Mouse (Mus musculus) CH12.LX (cell line): ENCODE data around the gene Dkk3. TPM values are rescaled to one million over a fixed set of nuclear protein-coding genes. Genes with fewer than 3 reads are reported as not detected.

ENCODE experiments used
- DNase-seq: peaks from one replicate; pipeline ENCODE4 v3.0.0-alpha.2; 2013; ENCODE audit errors: extremely low read depth
- H3K27ac ChIP-seq: 2 replicates; pipeline ENCODE4 v1.5.1; 2012; ENCODE audit warnings: low read depth, mild to moderate bottlenecking, control low read depth, moderate library complexity; ENCODE audit not compliant: insufficient read depth
- H3K27me3 ChIP-seq: replicated peaks from 2 replicates; pipeline ENCODE3; 2012; ENCODE audit warnings: inconsistent platforms
- H3K36me3 ChIP-seq, 2 experiments: replicated peaks in 1 of 2; 2 replicates each; pipeline versions ENCODE3 to v1.6.1; 2012; ENCODE audit warnings: inconsistent platforms in 1 of 2, low read length in 1 of 2, mild to moderate bottlenecking in 1 of 2, mixed read lengths in 1 of 2, moderate library complexity in 1 of 2; ENCODE audit not compliant: control insufficient read depth in 1 of 2, insufficient read depth in 1 of 2
- H3K4me1 ChIP-seq, 2 experiments: 2 replicates each; pipeline ENCODE4 v1.6.1; 2012; ENCODE audit warnings: inconsistent platforms in 1 of 2, moderate library complexity in 1 of 2; ENCODE audit not compliant: insufficient read depth in 2 of 2, control insufficient read depth in 1 of 2
- H3K4me2 ChIP-seq: 2 replicates; pipeline ENCODE4 v1.6.1; 2012; ENCODE audit warnings: low read depth, mild to moderate bottlenecking, control low read depth; ENCODE audit not compliant: poor library complexity, insufficient read depth, severe bottlenecking
- H3K4me3 ChIP-seq, 3 experiments: fragments of 150-350 bp in 1 of 3; sonication (generic) in 1 of 3; replicated peaks in 1 of 3; 2 replicates each; pipeline versions ENCODE3 to v1.5.1; 2011 to 2012; ENCODE audit warnings: low read depth in 2 of 3, low read length in 2 of 3, mild to moderate bottlenecking in 2 of 3, moderate library complexity in 2 of 3, control low read depth in 1 of 3, improper control_type of control experiment in 1 of 3, inconsistent platforms in 1 of 3, mixed read lengths in 1 of 3; ENCODE audit not compliant: poor library complexity in 1 of 3
- H3K79me2 ChIP-seq: replicated peaks from 2 replicates; pipeline ENCODE4 v1.6.1; 2012; ENCODE audit warnings: mild to moderate bottlenecking, moderate library complexity; ENCODE audit not compliant: control insufficient read depth, poor library complexity, insufficient read depth, severe bottlenecking; ENCODE audit errors: extremely low read depth
- H3K9ac ChIP-seq: 2 replicates; pipeline ENCODE4 v1.6.1; 2012; ENCODE audit warnings: low read depth, mild to moderate bottlenecking, control low read depth, moderate library complexity; ENCODE audit not compliant: insufficient read depth
- H3K9me3 ChIP-seq: replicated peaks from 2 replicates; pipeline ENCODE3; 2012; ENCODE audit warnings: low read length, inconsistent platforms, mixed read lengths
- CHD1 ChIP-seq: IDR thresholded peaks from 2 replicates; pipeline ENCODE4 v1.6.1; 2012; ENCODE audit warnings: low read depth, low read length, improper control_type of control experiment, inconsistent platforms
- CHD2 ChIP-seq: IDR thresholded peaks from 2 replicates; pipeline ENCODE4 v1.6.1; 2011; ENCODE audit warnings: low read length, improper control_type of control experiment
- E2F4 ChIP-seq: IDR thresholded peaks from 2 replicates; pipeline ENCODE4 v1.6.1; 2011; ENCODE audit warnings: low read depth, low read length, improper control_type of control experiment; ENCODE audit not compliant: insufficient replicate concordance
- ELF1 ChIP-seq: IDR thresholded peaks from 2 replicates; pipeline ENCODE4 v1.6.1; 2014; ENCODE audit warnings: low read depth, mild to moderate bottlenecking, inconsistent platforms, low read length, improper control_type of control experiment
- HCFC1 ChIP-seq: IDR thresholded peaks from 2 replicates; pipeline ENCODE4 v1.6.1; 2012; ENCODE audit warnings: low read depth, mild to moderate bottlenecking, inconsistent platforms, low read length, improper control_type of control experiment
- IRF4 ChIP-seq: IDR thresholded peaks from 2 replicates; pipeline ENCODE4 v1.6.1; 2014; ENCODE audit warnings: low read depth, mild to moderate bottlenecking, inconsistent platforms, low read length, improper control_type of control experiment
- JUN ChIP-seq: IDR thresholded peaks from 2 replicates; pipeline ENCODE4 v1.6.1; 2011; ENCODE audit warnings: low read depth, mild to moderate bottlenecking, low read length, improper control_type of control experiment, moderate library complexity; ENCODE audit not compliant: insufficient read depth
- JUND ChIP-seq: conservative IDR thresholded peaks from 2 replicates; pipeline ENCODE4 v1.6.1; 2011; ENCODE audit warnings: low read depth, low read length, improper control_type of control experiment
- KAT2A ChIP-seq: IDR thresholded peaks from 2 replicates; pipeline ENCODE4 v1.6.1; 2012; ENCODE audit warnings: low read length, improper control_type of control experiment, inconsistent platforms; ENCODE audit not compliant: insufficient replicate concordance
- MAFK ChIP-seq: IDR thresholded peaks from 2 replicates; pipeline ENCODE4 v1.6.1; 2011; ENCODE audit warnings: low read length, improper control_type of control experiment; ENCODE audit not compliant: insufficient replicate concordance
- MAZ ChIP-seq: IDR thresholded peaks from 2 replicates; pipeline ENCODE4 v1.6.1; 2012; ENCODE audit warnings: low read depth, mild to moderate bottlenecking, inconsistent platforms, low read length, improper control_type of control experiment, moderate library complexity
- MEF2A ChIP-seq: IDR thresholded peaks from 2 replicates; pipeline ENCODE4 v1.6.1; 2014; ENCODE audit warnings: low read depth, mild to moderate bottlenecking, inconsistent platforms, low read length, improper control_type of control experiment, borderline replicate concordance
- MXI1 ChIP-seq: IDR thresholded peaks from 2 replicates; pipeline ENCODE4 v1.6.1; 2011; ENCODE audit warnings: mild to moderate bottlenecking, low read depth, low read length, improper control_type of control experiment
- MYC ChIP-seq: IDR thresholded peaks from 2 replicates; pipeline ENCODE4 v1.6.1; 2011; ENCODE audit warnings: low read depth, mild to moderate bottlenecking, improper control_type of control experiment, low read length
- NELFE ChIP-seq: IDR thresholded peaks from 2 replicates; pipeline ENCODE4 v1.6.1; 2011; ENCODE audit warnings: low read depth, low read length, improper control_type of control experiment
- NRF1 ChIP-seq: IDR thresholded peaks from 2 replicates; pipeline ENCODE4 v1.6.1; 2014; ENCODE audit warnings: low read depth, mild to moderate bottlenecking, inconsistent platforms, low read length, improper control_type of control experiment, moderate library complexity
- PAX5 ChIP-seq: IDR thresholded peaks from 2 replicates; pipeline ENCODE4 v1.6.1; 2012; ENCODE audit warnings: low read length, inconsistent platforms, mixed read lengths
- RAD21 ChIP-seq: IDR thresholded peaks from 2 replicates; pipeline ENCODE4 v1.6.1; 2011; ENCODE audit warnings: low read depth, mild to moderate bottlenecking, low read length, improper control_type of control experiment, moderate library complexity
- SIN3A ChIP-seq: IDR thresholded peaks from 2 replicates; pipeline ENCODE4 v1.6.1; 2012; ENCODE audit warnings: low read length, improper control_type of control experiment, inconsistent platforms
- SMC3 ChIP-seq: IDR thresholded peaks from 2 replicates; pipeline ENCODE4 v1.6.1; 2011; ENCODE audit warnings: low read depth, low read length, improper control_type of control experiment
- TBP ChIP-seq: conservative IDR thresholded peaks from 2 replicates; pipeline ENCODE4 v1.6.1; 2011; ENCODE audit warnings: low read depth, low read length, improper control_type of control experiment
- UBTF ChIP-seq: IDR thresholded peaks from 2 replicates; pipeline ENCODE4 v1.6.1; 2012; ENCODE audit warnings: low read depth, mild to moderate bottlenecking, inconsistent platforms, low read length, improper control_type of control experiment, moderate library complexity
- USF1 ChIP-seq: IDR thresholded peaks from 2 replicates; pipeline ENCODE4 v1.6.1; 2014; ENCODE audit warnings: low read depth, mild to moderate bottlenecking, inconsistent platforms, low read length, improper control_type of control experiment
- USF2 ChIP-seq: conservative IDR thresholded peaks from 2 replicates; pipeline ENCODE4 v1.6.1; 2011; ENCODE audit warnings: low read depth, low read length, improper control_type of control experiment
- ZC3H11A ChIP-seq: IDR thresholded peaks from 2 replicates; pipeline ENCODE4 v1.6.1; 2012; ENCODE audit warnings: low read depth, mild to moderate bottlenecking, inconsistent platforms, low read length, improper control_type of control experiment
- ZKSCAN1 ChIP-seq: IDR thresholded peaks from 2 replicates; pipeline ENCODE4 v1.6.1; 2012; ENCODE audit warnings: low read depth, inconsistent platforms, low read length, improper control_type of control experiment, borderline replicate concordance
- ZMIZ1 ChIP-seq: IDR thresholded peaks from 2 replicates; pipeline ENCODE4 v1.6.1; 2012; ENCODE audit warnings: low read depth, mild to moderate bottlenecking, inconsistent platforms, low read length, improper control_type of control experiment
- dilution Hi-C: fragments of 300-500 bp; cut with MboI; formaldehyde crosslinking; loops from 2 replicates; pipeline ENCODE4 v1.14.3; 2020; ENCODE audit warnings: low sequenced_read_pairs; ENCODE audit not compliant: extremely low pct_unique_long_range_greater_than_20kb, extremely low pct_ligation_motif_present
- in situ Hi-C: fragments of 300-500 bp; cut with MboI; formaldehyde crosslinking; loops from 3 replicates; pipeline ENCODE4 v1.14.3; 2019; ENCODE audit warnings: low sequenced_read_pairs, low pct_ligation_motif_present, low pct_unique_long_range_greater_than_20kb, mixed read lengths
- polyA plus RNA-seq: library from polyadenylated mRNA; unstranded; fragments of >175 nt; gene quantifications from 2 replicates; pipeline ENCODE4 v1.2.1, GENCODE M21; 2012; ENCODE audit warnings: low read depth; ENCODE audit not compliant: insufficient read length
- total RNA-seq, 2 experiments: library from RNA; depleted of rRNA; stranded (reverse); fragments of 300-350 nt in 1 of 2; fragments of >200 nt in 1 of 2; gene quantifications; 2 replicates each; pipeline ENCODE4 v1.2.3; 2012 to 2014

Dkk3 gene
- total and polyA plus RNA-seq, 3 experiments, result 0.38 to 0.55 (median 0.54) TPM

GRCm38 (mm10) chr7:112110638-112111372, 48.1 kb downstream of the Dkk3 start:
- Histone ChIP-seq H3K9ac (no peak overlapping the region), H3K36me3 (peaks cover 34 to 58% of the 10 kb centered on the region in 2 experiments), H3K27me3 (no peaks in the 10 kb centered on the region), H3K9me3 (no peaks in the 10 kb centered on the region), H3K79me2 (no peaks in the 10 kb centered on the region), H3K4me2 (no peak overlapping the region), H3K27ac (no peak overlapping the region), H3K4me1 (no peaks in the 10 kb centered on the region), H3K4me3 (no peak overlapping the region)
- DNase-seq, result no peak
- in situ Hi-C loops, result no loop called here
- TF ChIP-seq KAT2A (no peak), MXI1 (no peak), HCFC1 (no peak), NELFE (no peak), SMC3 (no peak), CHD2 (no peak), IRF4 (no peak), NRF1 (no peak), ZC3H11A (no peak), MAFK (no peak), ZMIZ1 (no peak)
- dilution Hi-C loops, result no loop called here

GRCm38 (mm10) chr7:112108757-112109156, 50.1 kb downstream of the Dkk3 start:
- dilution Hi-C loops, result no loop called here
- no peak overlapping the region for H3K4me2 ChIP-seq
- no peak for TF ChIP-seq SMC3
- TF ChIP-seq USF2, result no peak
- no peak for TF ChIP-seq CHD1
- no peak for TF ChIP-seq ZC3H11A
- TF ChIP-seq MYC, result no peak
- TF ChIP-seq JUN, result no peak
- no peak for TF ChIP-seq ZKSCAN1
- no peak for TF ChIP-seq PAX5
- TF ChIP-seq NELFE, result no peak
- TF ChIP-seq MAZ, result no peak
- no peak for TF ChIP-seq RAD21
- no peak for TF ChIP-seq TBP
- TF ChIP-seq UBTF, result no peak
- TF ChIP-seq ELF1, result no peak
- TF ChIP-seq SIN3A, result no peak
- no peak for TF ChIP-seq MEF2A
- TF ChIP-seq JUND, result no peak
- TF ChIP-seq E2F4, result no peak
- TF ChIP-seq USF1, result no peak

More at GRCm38 (mm10) chr7:112108757-112109156, 50.1 kb downstream of the Dkk3 start:
- H3K9ac ChIP-seq, result no peak overlapping the region
- in situ Hi-C loops, result no loop called here
- no peak overlapping the region for H3K4me3 ChIP-seq
- DNase-seq, result no peak
- no peaks in the 10 kb centered on the region for H3K79me2 ChIP-seq
- H3K27me3 ChIP-seq, result no peaks in the 10 kb centered on the region
- H3K4me1 ChIP-seq, result no peaks in the 10 kb centered on the region
- H3K9me3 ChIP-seq, result no peaks in the 10 kb centered on the region
- H3K36me3 ChIP-seq, result peaks cover 41 to 77% of the 10 kb centered on the region in 2 experiments
- no peak overlapping the region for H3K27ac ChIP-seq
